Mouse (Mus musculus): ENCODE results near the gene Sccpdh.

DNA sequence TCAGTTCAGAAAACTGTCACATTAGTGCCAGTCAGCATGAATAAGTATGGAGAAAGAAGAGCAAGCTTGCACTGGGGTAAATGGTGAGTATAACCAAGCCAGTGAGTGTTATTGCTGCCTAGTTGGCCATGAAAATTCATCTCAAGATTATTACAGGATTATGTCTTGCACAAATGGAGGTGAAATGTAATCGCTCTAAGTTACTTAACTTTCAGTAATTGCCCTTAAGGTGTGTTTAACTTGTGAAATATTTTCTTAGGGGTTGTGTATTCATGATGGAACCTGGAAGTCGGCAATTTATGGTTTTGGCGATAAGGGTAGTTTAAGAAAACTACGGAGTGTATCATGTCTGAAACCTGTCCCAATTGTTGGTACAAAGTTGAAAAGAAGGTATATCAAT, 11.3 kb downstream of the Sccpdh start:
- TF ChIP-seq CTCF (IDR thresholded peaks at IDR 0.05; ENCODE audit: borderline replicate concordance, insufficient read depth, low read length): no peak
- no peak for TF ChIP-seq POLR2A (IDR thresholded peaks at IDR 0.05; ENCODE audit: low read depth, low read length)

Measured in embryonic fibroblast, embryonic 13.5 days (primary cell).